Mouse (Mus musculus): Measurements from ENCODE around the gene Igf2bp3. TPM values are rescaled to one million over a fixed set of nuclear protein-coding genes. Genes with fewer than 3 reads are reported as not detected.

The Igf2bp3 gene
- polyA plus RNA-seq, 1 experiment from 2014 or later: 96.1 TPM

DNA sequence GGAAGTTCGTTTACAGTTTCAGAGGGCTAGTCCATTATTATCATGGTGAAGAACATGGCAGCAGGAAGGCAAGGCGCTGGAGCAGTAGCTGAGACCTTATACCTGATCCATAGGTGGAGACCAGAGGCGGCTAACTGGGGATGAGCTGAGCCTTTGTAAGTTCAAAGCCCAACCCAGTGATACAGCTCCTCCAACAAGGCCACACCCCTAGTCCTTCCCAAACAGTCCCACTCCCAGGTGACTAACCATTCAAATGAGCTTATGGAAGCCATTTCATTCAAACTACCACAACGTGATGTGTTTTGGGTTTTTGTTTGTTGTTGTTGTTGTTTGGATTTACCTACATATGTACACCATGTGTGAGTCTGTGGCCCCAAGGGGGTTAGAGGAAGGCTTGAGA lies 20.2 kb downstream of the Igf2bp3 start:
- H3K36me3 ChIP-seq: peaks cover 51% of the 10 kb centered on the region
- no peaks in the 10 kb centered on the region for H3K27me3 ChIP-seq (ENCODE audit: insufficient read depth, poor library complexity, severe bottlenecking)
- H3K4me1 ChIP-seq: peaks cover 10% of the 10 kb centered on the region; the same call in 1 of the 2 replicates
- H3K9me3 ChIP-seq: no peaks in the 10 kb centered on the region
- H3K4me3 ChIP-seq: no peak overlapping the region
- no peak for DNase-seq (ENCODE audit: low spot score)
- H3K27ac ChIP-seq: no peak overlapping the region
- WGBS: 94% methylated on average over 4 of the region's 4 CpGs

DNA sequence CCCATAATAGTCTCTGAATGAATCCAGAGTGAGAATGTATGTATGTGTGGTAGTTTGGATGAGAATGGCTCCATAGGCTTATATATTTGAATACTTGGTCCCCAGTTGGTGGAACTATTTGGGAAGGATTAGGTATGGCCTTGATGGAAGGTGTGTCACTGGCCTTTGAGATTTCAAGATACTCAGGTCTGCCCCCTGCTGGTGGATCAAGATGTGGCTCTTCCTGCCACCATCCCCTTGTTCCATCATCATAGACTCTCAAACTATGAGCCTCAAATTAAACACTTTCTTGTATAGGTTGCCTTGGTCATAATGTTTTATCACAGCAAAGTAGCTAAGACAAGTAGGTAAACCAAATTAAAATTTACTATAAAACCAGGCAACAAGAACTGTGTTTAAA lies 25.4 kb downstream of the Igf2bp3 start:
- H3K4me3 ChIP-seq: no peak overlapping the region
- peaks cover 33% of the 10 kb centered on the region for H3K36me3 ChIP-seq
- no peak overlapping the region for H3K27ac ChIP-seq
- DNase-seq (ENCODE audit: low spot score): no peak
- H3K9me3 ChIP-seq: no peaks in the 10 kb centered on the region
- H3K4me1 ChIP-seq: peaks cover 6% of the 10 kb centered on the region; the same call in 1 of the 2 replicates
- H3K27me3 ChIP-seq (ENCODE audit: insufficient read depth, poor library complexity, severe bottlenecking): no peaks in the 10 kb centered on the region

DNA sequence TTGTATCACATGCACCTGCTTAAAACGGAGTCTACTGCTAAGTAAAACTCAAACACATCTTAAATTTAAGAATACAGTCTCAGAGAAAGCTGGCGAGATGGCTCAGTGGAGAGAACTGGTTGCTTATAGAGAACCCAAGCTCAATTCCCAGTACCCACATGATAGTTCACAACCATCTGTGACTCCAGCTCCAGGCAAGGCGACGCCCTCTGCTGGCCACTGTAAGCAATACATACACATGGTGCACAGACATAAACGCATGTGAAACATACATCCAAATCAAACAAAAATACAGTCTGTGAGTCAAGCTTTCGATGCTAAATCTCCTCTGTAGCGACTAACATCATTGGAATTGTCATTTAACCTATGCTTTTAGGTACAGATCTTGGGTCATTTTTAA lies 27.5 kb downstream of the Igf2bp3 start:
- Histone ChIP-seq H3K4me1 (peaks cover under 1% of the 10 kb centered on the region; the same call in 1 of the 2 replicates), H3K9me3 (no peaks in the 10 kb centered on the region), H3K36me3 (peaks cover 28% of the 10 kb centered on the region), H3K4me3 (no peak overlapping the region), H3K27me3 (ENCODE audit: insufficient read depth, poor library complexity, severe bottlenecking) (no peaks in the 10 kb centered on the region), H3K27ac (no peak overlapping the region)
- WGBS: 83% methylated on average over 7 of the region's 7 CpGs
- no peak for DNase-seq (ENCODE audit: low spot score)

DNA sequence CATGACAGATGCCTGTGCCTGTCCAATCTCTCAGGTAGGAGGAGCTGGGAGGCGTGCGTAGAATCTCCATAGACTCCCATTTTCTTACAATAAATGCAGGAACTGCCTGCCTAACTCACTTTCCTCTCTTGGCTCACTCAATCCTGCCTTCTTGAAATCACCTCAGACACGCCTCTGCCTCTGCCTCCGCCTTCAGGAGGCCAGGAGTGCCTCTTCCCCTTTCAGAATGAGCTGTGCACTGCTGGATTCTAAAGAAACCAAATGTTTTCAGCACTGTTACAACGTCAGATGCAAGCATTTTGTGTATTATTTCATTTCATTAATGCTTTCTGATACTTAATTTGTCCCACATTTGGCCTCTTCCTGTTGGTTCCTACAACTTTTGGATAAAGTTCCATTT lies 38.7 kb downstream of the Igf2bp3 start:
- no peak overlapping the region for H3K27ac ChIP-seq
- no peaks in the 10 kb centered on the region for H3K36me3 ChIP-seq
- peaks cover 37% of the 10 kb centered on the region for H3K4me1 ChIP-seq
- DNase-seq (ENCODE audit: low spot score): no peak
- no peak overlapping the region for H3K4me3 ChIP-seq
- no peaks in the 10 kb centered on the region for H3K9me3 ChIP-seq
- WGBS: 82% methylated on average over 5 of the region's 5 CpGs
- no peaks in the 10 kb centered on the region for H3K27me3 ChIP-seq (ENCODE audit: insufficient read depth, poor library complexity, severe bottlenecking)

DNA sequence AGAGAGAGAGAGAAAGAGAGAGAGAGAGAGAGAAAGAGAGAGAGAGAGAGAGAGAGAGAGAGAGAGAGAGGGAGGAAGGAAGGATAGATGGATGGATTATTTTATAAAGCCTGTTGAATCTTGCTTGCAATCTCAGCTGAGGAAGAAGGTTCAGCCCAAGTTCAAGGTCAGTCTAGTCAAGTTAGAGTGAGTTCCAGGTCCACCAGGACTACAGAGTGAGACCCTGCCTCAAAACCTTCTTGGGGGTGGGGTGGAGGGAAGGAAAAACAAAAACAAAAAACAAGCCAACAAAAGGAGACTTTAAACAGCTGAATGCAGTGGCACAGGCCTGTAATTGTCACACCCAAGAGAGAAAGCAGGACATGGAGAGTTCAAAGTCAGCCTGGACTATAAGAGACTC lies 40.1 kb downstream of the Igf2bp3 start:
- no peaks in the 10 kb centered on the region for H3K36me3 ChIP-seq
- H3K27me3 ChIP-seq (ENCODE audit: insufficient read depth, poor library complexity, severe bottlenecking): no peaks in the 10 kb centered on the region
- DNase-seq (ENCODE audit: low spot score): no peak
- peaks cover 30% of the 10 kb centered on the region for H3K4me1 ChIP-seq
- H3K4me3 ChIP-seq: no peak overlapping the region
- H3K9me3 ChIP-seq: no peaks in the 10 kb centered on the region
- no peak overlapping the region for H3K27ac ChIP-seq

DNA sequence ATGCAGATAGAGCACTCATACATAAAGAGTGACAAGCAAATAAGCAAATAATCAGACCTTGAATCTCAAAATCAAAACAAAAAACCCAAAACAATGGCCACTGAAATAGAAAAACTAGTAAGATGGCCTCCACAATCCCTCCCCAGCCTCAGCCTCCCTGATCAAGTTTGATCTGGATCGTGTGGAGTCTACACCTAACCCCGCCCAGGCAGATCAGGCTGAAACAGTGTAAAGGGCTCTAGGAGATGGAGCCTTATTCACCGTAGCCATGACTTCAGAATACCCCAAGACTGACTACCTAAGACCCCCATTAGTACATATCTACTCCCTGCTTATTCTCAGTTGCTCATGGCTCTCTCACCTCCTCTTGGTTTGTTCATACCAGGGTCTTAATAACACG lies 41.1 kb downstream of the Igf2bp3 start:
- Histone ChIP-seq H3K36me3 (no peaks in the 10 kb centered on the region), H3K4me3 (no peak overlapping the region), H3K9me3 (no peaks in the 10 kb centered on the region), H3K27ac (no peak overlapping the region), H3K4me1 (peaks cover 34% of the 10 kb centered on the region), H3K27me3 (ENCODE audit: insufficient read depth, poor library complexity, severe bottlenecking) (no peaks in the 10 kb centered on the region)
- WGBS: 89% methylated on average over 4 of the region's 4 CpGs
- DNase-seq (ENCODE audit: low spot score): no peak

DNA sequence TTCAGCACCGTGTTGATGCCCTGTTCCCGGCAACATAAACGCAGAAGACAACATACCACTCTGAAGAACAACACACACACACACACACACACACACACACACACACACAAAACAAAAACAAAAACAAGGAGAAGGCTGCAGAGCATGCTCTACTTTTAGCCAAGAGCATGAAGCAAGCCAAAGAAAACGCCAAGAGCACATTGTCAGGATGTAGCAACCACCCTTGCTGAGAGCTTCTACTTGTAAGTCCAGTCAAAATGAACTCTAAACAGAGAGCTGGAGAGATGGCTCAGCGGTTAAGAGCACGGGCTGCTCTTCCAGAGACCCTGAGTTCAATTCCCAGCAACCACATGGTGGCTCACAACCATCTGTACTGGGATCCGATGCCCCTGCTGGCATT lies 41.5 kb downstream of the Igf2bp3 start:
- no peak overlapping the region for H3K27ac ChIP-seq
- WGBS: 83% methylated on average over 7 of the region's 7 CpGs
- no peak overlapping the region for H3K4me3 ChIP-seq
- H3K4me1 ChIP-seq: peaks cover 34% of the 10 kb centered on the region
- no peak for DNase-seq (ENCODE audit: low spot score)
- no peaks in the 10 kb centered on the region for H3K27me3 ChIP-seq (ENCODE audit: insufficient read depth, poor library complexity, severe bottlenecking)
- H3K9me3 ChIP-seq: no peaks in the 10 kb centered on the region
- H3K36me3 ChIP-seq: no peaks in the 10 kb centered on the region

DNA sequence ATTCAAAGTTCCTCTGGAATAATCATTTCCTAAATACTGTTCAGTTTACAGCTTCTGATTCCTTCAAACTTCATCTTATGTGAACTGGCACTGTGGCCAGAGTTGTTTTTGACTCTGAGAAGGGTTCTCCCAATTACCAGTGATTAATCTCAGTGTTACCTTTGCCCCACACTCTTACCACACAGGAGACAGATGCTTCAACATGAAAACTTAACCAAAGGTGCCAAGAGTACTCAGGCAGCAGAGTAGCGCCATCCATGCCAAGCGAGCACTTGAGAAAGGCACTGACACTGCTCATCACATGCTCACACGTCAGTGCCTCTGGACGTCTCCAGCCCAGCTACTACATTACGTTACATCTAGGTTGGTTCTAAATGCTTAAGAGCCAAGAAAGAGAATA lies 43.5 kb downstream of the Igf2bp3 start:
- H3K9me3 ChIP-seq: no peaks in the 10 kb centered on the region
- peaks cover 2% of the 10 kb centered on the region; the same call in 1 of the 2 replicates for H3K36me3 ChIP-seq
- peaks cover 40% of the 10 kb centered on the region for H3K4me1 ChIP-seq
- H3K27ac ChIP-seq: no peak overlapping the region
- 82% methylated on average over 5 of the region's 5 CpGs for WGBS
- DNase-seq (ENCODE audit: low spot score): no peak
- H3K4me3 ChIP-seq: no peak overlapping the region
- no peaks in the 10 kb centered on the region for H3K27me3 ChIP-seq (ENCODE audit: insufficient read depth, poor library complexity, severe bottlenecking)

DNA sequence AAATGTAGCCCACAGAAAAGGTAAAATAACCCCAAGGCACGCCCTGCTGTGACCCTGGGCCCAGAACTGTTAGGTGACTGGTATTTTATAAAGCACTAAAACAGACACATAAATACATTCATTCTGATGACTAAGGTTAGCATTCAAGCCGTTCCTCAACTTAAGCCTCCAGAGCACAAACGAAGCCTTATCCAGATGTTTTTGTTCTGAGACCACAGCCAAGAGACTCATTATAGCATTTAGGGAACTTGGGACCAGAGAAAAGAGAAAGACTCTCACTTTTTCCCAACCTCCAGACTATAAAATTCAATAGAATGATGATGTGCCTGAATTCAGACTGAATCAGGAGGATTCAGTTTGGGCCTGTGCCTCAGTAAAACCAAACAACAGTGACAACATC lies 46.1 kb downstream of the Igf2bp3 start:
- 75% methylated on average over 3 of the region's 3 CpGs for WGBS
- Histone ChIP-seq H3K36me3 (peaks cover 3% of the 10 kb centered on the region; the same call in 1 of the 2 replicates), H3K27me3 (ENCODE audit: insufficient read depth, poor library complexity, severe bottlenecking) (no peaks in the 10 kb centered on the region), H3K4me1 (peaks cover 41% of the 10 kb centered on the region), H3K27ac (no peak overlapping the region), H3K4me3 (no peak overlapping the region), H3K9me3 (no peaks in the 10 kb centered on the region)
- DNase-seq (ENCODE audit: low spot score): no peak

DNA sequence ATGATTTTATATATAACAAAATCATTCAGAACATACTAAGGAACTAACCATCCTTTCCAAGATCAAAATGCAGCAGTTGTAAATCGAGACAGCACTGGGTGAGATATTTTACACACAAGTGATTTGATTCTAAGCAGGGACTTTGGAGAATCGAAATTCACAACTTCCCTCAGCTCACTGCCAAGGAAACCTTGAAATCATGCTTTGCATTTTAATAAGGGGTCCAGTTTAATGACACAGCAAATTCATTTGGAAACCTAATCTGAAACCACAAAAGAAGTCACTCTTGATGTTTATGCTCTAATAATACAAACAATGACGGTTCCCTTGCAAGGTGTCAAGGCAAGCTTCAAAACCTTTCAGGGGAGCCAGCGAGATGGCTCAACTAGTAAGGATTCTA lies 47.4 kb downstream of the Igf2bp3 start:
- WGBS: 84% methylated on average over 4 of the region's 4 CpGs
- Histone ChIP-seq H3K9me3 (no peaks in the 10 kb centered on the region), H3K4me1 (peaks cover 38% of the 10 kb centered on the region), H3K27me3 (ENCODE audit: insufficient read depth, poor library complexity, severe bottlenecking) (no peaks in the 10 kb centered on the region), H3K36me3 (peaks cover 3% of the 10 kb centered on the region; the same call in 1 of the 2 replicates), H3K4me3 (no peak overlapping the region), H3K27ac (no peak overlapping the region)
- DNase-seq (ENCODE audit: low spot score): no peak

DNA sequence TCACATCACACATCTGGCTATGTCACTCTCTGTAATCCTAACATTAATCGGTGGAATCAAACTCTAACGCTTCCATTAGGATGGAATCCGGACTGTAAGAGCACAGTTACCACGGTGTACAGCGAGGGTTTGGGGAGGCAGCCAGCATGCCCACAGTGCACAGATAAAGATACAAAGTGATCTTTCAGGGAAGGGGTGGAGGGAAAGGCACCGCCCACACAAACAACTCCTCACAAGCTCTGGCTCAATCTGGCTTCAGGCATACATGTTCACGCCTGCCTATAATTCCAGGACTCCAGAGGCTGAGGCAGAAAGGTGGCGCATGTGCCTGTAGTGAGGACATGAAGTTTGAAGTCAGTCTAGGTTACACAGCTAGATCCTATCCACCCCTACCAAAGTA lies 48.4 kb downstream of the Igf2bp3 start:
- no peak overlapping the region for H3K27ac ChIP-seq
- H3K27me3 ChIP-seq (ENCODE audit: insufficient read depth, poor library complexity, severe bottlenecking): no peaks in the 10 kb centered on the region
- H3K4me1 ChIP-seq: peaks cover 44% of the 10 kb centered on the region
- WGBS: 78% methylated on average over 8 of the region's 8 CpGs
- H3K9me3 ChIP-seq: no peaks in the 10 kb centered on the region
- H3K4me3 ChIP-seq: no peak overlapping the region
- DNase-seq (ENCODE audit: low spot score): no peak
- peaks cover 3% of the 10 kb centered on the region; the same call in 1 of the 2 replicates for H3K36me3 ChIP-seq

DNA sequence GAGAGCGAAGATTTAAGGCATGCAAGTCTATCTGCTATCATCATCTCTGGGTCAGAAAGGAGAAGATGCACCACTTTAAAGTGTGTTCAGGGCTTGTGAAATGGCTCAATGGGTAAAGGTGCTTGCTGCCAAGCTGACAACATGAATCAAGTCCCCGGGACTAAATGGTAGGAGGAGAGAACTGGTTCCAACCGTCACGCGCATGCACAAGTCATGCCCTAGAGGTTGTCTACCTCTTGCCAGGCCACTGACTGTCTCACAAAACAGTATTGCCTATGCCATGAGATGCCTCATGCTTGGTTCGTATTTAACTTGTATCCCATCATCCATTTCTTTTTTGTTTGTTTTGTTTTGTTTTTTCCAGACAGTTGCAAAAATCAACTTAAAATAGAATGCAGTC lies 48.9 kb downstream of the Igf2bp3 start:
- Histone ChIP-seq H3K9me3 (no peaks in the 10 kb centered on the region), H3K27ac (no peak overlapping the region), H3K36me3 (peaks cover 3% of the 10 kb centered on the region; the same call in 1 of the 2 replicates), H3K4me3 (no peak overlapping the region), H3K27me3 (ENCODE audit: insufficient read depth, poor library complexity, severe bottlenecking) (no peaks in the 10 kb centered on the region), H3K4me1 (peaks cover 44% of the 10 kb centered on the region)
- WGBS: 88% methylated on average over 6 of the region's 6 CpGs
- DNase-seq (ENCODE audit: low spot score): no peak

DNA sequence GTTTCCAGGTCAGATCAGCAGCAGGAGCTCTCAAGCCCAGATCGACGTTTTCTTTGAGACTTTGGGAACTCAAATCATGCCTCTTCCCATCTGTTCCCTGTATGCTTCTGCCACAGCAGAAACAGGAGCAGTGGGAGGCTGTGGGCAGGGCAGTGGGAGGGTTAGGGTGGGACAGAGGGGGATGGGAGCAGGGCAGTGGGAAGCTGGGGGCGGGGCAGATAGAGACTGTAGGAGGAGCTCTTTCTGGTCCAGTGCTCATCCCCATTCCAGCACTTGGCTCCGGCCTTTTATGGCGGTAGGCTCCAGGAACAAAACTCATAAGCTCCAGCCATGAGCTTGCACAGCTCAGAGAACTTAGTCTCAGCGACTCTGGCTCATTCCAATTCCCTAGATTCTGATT lies 49.7 kb downstream of the Igf2bp3 start:
- H3K4me1 ChIP-seq: peaks cover 44% of the 10 kb centered on the region
- DNase-seq (ENCODE audit: low spot score): no peak
- peak overlapping the region; percentile 52 for H3K27ac ChIP-seq

DNA sequence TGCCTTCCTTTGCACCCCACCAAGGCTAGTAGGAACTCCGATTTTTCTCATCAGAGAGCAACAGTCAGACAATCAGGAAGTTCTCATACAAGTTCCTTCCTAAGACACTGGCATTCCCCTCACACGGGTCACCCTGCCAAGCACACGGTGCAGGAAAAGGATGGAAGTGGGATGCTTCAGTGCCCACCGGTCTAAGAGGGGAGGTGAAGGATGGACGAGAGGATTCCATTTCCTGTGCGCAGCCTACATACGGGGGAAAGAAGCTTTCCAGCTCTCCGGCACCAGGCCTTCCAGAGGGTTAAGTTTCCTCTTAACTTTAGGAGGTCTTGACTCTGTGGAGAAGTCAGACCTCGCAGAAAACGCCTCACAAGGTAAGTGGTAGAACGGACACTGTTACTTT lies 50.1 kb downstream of the Igf2bp3 start:
- Histone ChIP-seq H3K27ac (peak overlapping the region; percentile 52; the same call in 1 of the 2 replicates), H3K9me3 (no peaks in the 10 kb centered on the region), H3K4me1 (peaks cover 44% of the 10 kb centered on the region), H3K36me3 (peaks cover 3% of the 10 kb centered on the region; the same call in 1 of the 2 replicates), H3K27me3 (ENCODE audit: insufficient read depth, poor library complexity, severe bottlenecking) (no peaks in the 10 kb centered on the region), H3K4me3 (no peak overlapping the region)
- DNase-seq (ENCODE audit: low spot score): no peak
- 74% methylated on average over 11 of the region's 11 CpGs for WGBS

More for the DNA sequence above, 49.7 kb downstream of the Igf2bp3 start:
- Histone ChIP-seq H3K36me3 (peaks cover 3% of the 10 kb centered on the region; the same call in 1 of the 2 replicates), H3K27me3 (ENCODE audit: insufficient read depth, poor library complexity, severe bottlenecking) (no peaks in the 10 kb centered on the region), H3K9me3 (no peaks in the 10 kb centered on the region), H3K4me3 (no peak overlapping the region)
- WGBS: 48% methylated on average over 6 of the region's 6 CpGs
